Mouse (Mus musculus): ENCODE measurements around the gene Ubqln4.
"Not testable (repeated sequence)": the region's sequence is repeated elsewhere in the genome, so short reads cannot be mapped to it uniquely, and the experiment has no call there.

Gene Ubqln4

GRCm38 (mm10) chr3:88566536-88567061 is 13.0 kb downstream of the Ubqln4 start:
- no peak for DNase-seq (ENCODE audit: low spot score)

- DNase-seq (ENCODE audit: low spot score): no peak
These were observed 14.3 kb downstream of the Ubqln4 start for GRCm38 (mm10) chr3:88567892-88568291.

GRCm38 (mm10) chr3:88568615-88569014 is 15.1 kb downstream of the Ubqln4 start:
- DNase-seq (ENCODE audit: low spot score): no peak

GRCm38 (mm10) chr3:88569093-88569492 is 15.5 kb downstream of the Ubqln4 start:
- DNase-seq (ENCODE audit: low spot score): no peak

- no peak for DNase-seq (ENCODE audit: low spot score)
These were observed 16.1 kb downstream of the Ubqln4 start for GRCm38 (mm10) chr3:88569694-88570093.

GRCm38 (mm10) chr3:88570341-88570740 is 16.8 kb downstream of the Ubqln4 start:
- DNase-seq (ENCODE audit: low spot score): no peak

GRCm38 (mm10) chr3:88571856-88572255 is 18.3 kb downstream of the Ubqln4 start:
- no peak for DNase-seq (ENCODE audit: low spot score)

GRCm38 (mm10) chr3:88572835-88573234 is 19.3 kb downstream of the Ubqln4 start:
- no peak for DNase-seq (ENCODE audit: low spot score)

- no peak for DNase-seq (ENCODE audit: low spot score)
These were observed 20.3 kb downstream of the Ubqln4 start for GRCm38 (mm10) chr3:88573810-88574209.

- no peak for DNase-seq (ENCODE audit: low spot score)
These were observed 22.0 kb downstream of the Ubqln4 start, which contains the start of gene Ssr2 for GRCm38 (mm10) chr3:88575540-88575939. Gene Ssr2, plus strand, starts transcription at chr3:88575876.

GRCm38 (mm10) chr3:88577846-88578245 is 24.3 kb downstream of the Ubqln4 start:
- DNase-seq (ENCODE audit: low spot score): not testable (repeated sequence)

- no peak for DNase-seq (ENCODE audit: low spot score)
These were observed 25.2 kb downstream of the Ubqln4 start for GRCm38 (mm10) chr3:88578498-88579424.

GRCm38 (mm10) chr3:88579454-88580117 is 26.0 kb downstream of the Ubqln4 start:
- peak; percentile 84 for DNase-seq (ENCODE audit: low spot score)

GRCm38 (mm10) chr3:88585769-88586168 is 32.2 kb downstream of the Ubqln4 start:
- no peak for DNase-seq (ENCODE audit: low spot score)

GRCm38 (mm10) chr3:88586640-88587039 is 33.1 kb downstream of the Ubqln4 start:
- DNase-seq (ENCODE audit: low spot score): no peak

- no peak for DNase-seq (ENCODE audit: low spot score)
These were observed 36.7 kb downstream of the Ubqln4 start for GRCm38 (mm10) chr3:88590246-88590645.

- no peak for DNase-seq (ENCODE audit: low spot score)
These were observed 37.5 kb downstream of the Ubqln4 start for GRCm38 (mm10) chr3:88591044-88591443.

GRCm38 (mm10) chr3:88591950-88592731 is 38.6 kb downstream of the Ubqln4 start:
- DNase-seq (ENCODE audit: low spot score): no peak

- no peak for DNase-seq (ENCODE audit: low spot score)
These were observed 39.5 kb downstream of the Ubqln4 start for GRCm38 (mm10) chr3:88592942-88593576.

- no peak for DNase-seq (ENCODE audit: low spot score)
These were observed 40.5 kb downstream of the Ubqln4 start for GRCm38 (mm10) chr3:88593893-88594580.

- not testable (repeated sequence) for DNase-seq (ENCODE audit: low spot score)
These were observed 43.0 kb downstream of the Ubqln4 start for GRCm38 (mm10) chr3:88596547-88596946.

Data from testis, postnatal 14 days (tissue).